Mouse (Mus musculus) brain, embryonic 14.5 days (tissue): ENCODE data around the gene Nxn.

Experiments used
- CTCF ChIP-seq: fragments of 200-500 bp; IDR thresholded peaks from 2 replicates; pipeline ENCODE4 v1.5.1; 2012; ENCODE audit warnings: inconsistent platforms, mild to moderate bottlenecking, moderate library complexity, borderline replicate concordance; ENCODE audit not compliant: insufficient read depth, insufficient read length; ENCODE audit errors: extremely low read depth
- POLR2A ChIP-seq: fragments of 200-500 bp; IDR thresholded peaks from 2 replicates; pipeline ENCODE4 v1.6.1; 2012; ENCODE audit warnings: mild to moderate bottlenecking, inconsistent platforms, borderline replicate concordance; ENCODE audit not compliant: poor library complexity, insufficient read depth, insufficient read length, severe bottlenecking; ENCODE audit errors: extremely low read depth

DNA sequence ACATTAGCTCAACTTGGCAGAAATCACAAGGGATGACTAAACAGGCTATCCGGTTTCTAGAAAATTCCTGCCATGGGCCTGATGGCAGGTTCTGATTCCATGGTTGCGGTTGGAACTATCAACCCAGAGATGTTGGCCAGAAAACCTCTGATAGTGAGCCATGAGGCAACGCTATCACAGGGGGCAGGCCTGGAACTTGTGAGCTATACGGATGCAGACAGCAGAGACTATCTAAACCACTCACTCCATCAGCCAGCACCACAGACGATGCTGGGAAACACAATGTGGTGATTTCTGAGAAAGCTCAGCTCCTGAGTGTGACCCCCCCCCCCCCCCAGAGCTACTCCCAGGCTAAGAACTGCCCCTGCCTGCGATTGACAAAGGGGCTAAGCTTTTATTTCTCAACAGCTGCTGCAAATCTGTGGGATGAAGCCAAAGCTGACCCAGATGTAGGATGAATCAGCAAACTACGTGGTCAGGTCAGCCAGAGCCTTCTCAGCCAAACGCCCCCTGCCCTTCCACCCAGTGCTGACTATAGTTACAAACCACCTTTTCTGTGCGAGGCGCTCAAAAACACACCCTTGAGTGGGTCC is 112.3 kb downstream of the Nxn start:
- TF ChIP-seq POLR2A, result no peak
- TF ChIP-seq CTCF, result no peak
